Mouse (Mus musculus) embryonic facial prominence, embryonic 10.5 days (tissue): ENCODE measurements around the gene Ppp2r3a. TPM values are rescaled to one million over a fixed set of nuclear protein-coding genes. Genes with fewer than 3 reads are reported as not detected.

Experiments used
- DNase-seq: peaks from one replicate; pipeline ENCODE4 v3.0.0-alpha.2; 2017; ENCODE audit warnings: low spot score
- H3K27ac ChIP-seq: fragments of 300-500 bp; sonication (generic); replicated peaks from 2 replicates; pipeline ENCODE4 v1.5.1; 2016; ENCODE audit warnings: mild to moderate bottlenecking
- H3K27me3 ChIP-seq: fragments of 300-500 bp; sonication (generic); replicated peaks from 2 replicates; pipeline ENCODE4 v1.6.1; 2016; ENCODE audit warnings: low read depth, mild to moderate bottlenecking; ENCODE audit not compliant: poor library complexity, severe bottlenecking
- H3K36me3 ChIP-seq: fragments of 300-500 bp; sonication (generic); replicated peaks from 2 replicates; pipeline ENCODE4 v1.6.1; 2016; ENCODE audit warnings: mild to moderate bottlenecking, moderate library complexity
- H3K4me1 ChIP-seq: fragments of 300-500 bp; sonication (generic); 2 replicates; pipeline ENCODE4 v1.6.1; 2016
- H3K4me3 ChIP-seq: fragments of 300-500 bp; sonication (generic); 2 replicates; pipeline ENCODE4 v1.5.1; 2016; ENCODE audit warnings: mild to moderate bottlenecking, moderate library complexity
- H3K9me3 ChIP-seq: fragments of 300-500 bp; sonication (generic); 2 replicates; pipeline ENCODE4 v1.6.1; 2016; ENCODE audit warnings: mild to moderate bottlenecking
- WGBS: fragments of 180-500 bp; shearing (Covaris S2); methylation state at CpG from one replicate; pipeline ENCODE4 v1.1.7; 2016; 5-methylcytosine and 5-hydroxymethylcytosine counted together
- polyA plus RNA-seq: library from polyadenylated mRNA; unstranded; fragments of >200 nt; fragmentation: Nextera tagmentation; extraction: Ambion mirVana; gene quantifications from 2 replicates; pipeline ENCODE4 v1.2.1, GENCODE M21; 2016

Gene Ppp2r3a
- polyA plus RNA-seq, 1 experiment from 2014 or later = 10.9 TPM

DNA sequence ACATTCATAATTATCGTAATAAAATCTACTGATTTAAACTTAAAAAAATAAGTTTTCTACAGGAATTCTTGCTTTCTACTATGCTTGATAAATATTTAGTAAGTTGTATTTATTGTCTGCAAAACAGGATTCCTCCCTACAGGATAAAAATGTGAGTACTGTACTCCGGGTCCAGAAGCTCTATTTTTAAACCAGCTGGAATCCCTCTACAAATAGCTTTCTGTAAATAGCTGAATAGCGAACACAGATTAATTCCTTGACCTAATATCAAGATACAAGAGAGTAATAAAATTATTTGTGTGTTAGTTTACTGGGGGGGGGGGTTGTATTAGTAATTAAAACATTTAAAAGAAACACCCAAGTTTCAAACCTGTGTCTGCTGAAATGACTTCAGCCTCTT lies 53.3 kb downstream of the Ppp2r3a start:
- no peaks in the 10 kb centered on the region for H3K36me3 ChIP-seq
- H3K4me1 ChIP-seq = peaks cover 3% of the 10 kb centered on the region; the same call in 1 of the 2 replicates
- 92% methylated on average over 3 of the region's 3 CpGs for WGBS
- H3K4me3 ChIP-seq = no peak overlapping the region
- H3K9me3 ChIP-seq = no peaks in the 10 kb centered on the region
- no peaks in the 10 kb centered on the region for H3K27me3 ChIP-seq
- DNase-seq = no peak
- no peak overlapping the region for H3K27ac ChIP-seq

DNA sequence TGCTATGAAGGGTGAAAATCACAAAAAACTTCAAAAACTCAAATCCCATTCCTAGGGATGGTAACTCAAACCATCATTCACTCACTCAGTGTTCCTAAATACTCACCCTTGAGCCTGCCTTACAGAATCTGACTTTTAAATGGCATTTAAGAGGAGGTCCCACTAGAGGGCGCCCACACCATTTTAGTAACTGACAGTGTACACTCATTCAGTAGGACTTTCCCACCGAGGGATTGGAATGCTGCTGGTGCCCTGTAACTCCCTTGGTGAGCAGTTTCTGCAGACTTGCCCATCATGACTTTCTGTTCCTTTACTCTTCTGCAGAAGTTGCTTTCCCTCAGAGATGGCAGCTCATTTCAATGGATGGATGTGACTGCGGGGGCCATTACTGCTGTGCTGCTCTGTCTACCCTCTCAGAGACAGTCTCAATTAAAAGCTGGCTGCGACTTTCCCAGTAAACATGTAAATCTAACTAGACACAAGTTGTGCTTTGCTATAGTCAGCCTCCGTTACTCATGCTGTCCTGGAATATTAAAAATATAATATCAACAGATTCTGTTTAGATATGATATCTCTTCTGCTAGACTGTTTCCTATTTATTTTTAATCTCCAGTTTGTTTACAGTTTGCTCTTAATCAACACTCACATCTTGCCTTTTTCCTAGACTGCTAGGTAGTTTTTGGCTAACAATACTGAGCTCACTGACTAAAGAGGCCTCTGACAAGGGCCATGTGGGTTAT lies 69.5 kb downstream of the Ppp2r3a start:
- H3K4me3 ChIP-seq = no peak overlapping the region
- H3K27ac ChIP-seq = no peak overlapping the region
- peak; percentile 80 for DNase-seq
- peaks cover 35% of the 10 kb centered on the region for H3K36me3 ChIP-seq
- 49% methylated on average over 5 of the region's 5 CpGs for WGBS
- no peaks in the 10 kb centered on the region for H3K9me3 ChIP-seq
- H3K4me1 ChIP-seq = peaks cover 3% of the 10 kb centered on the region; the same call in 1 of the 2 replicates
- no peaks in the 10 kb centered on the region for H3K27me3 ChIP-seq

DNA sequence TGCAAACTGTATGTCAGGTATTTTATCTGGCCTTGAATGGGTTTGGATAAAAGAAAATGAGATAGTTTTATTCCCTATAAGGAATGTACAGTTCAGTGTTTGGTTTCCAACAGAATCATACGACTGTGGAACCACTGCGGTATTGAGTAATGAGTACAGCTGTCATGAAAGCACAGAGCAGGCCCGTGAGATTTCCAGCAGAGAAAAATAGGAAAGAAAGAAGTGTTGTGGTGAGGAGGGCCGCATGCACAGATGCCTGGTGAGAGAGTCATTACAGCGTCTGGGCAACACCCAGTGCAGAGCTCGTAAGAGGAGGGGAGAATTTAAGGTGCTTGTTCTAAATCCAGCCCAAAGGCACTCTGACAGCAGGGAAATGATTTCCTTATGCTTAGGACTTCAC lies 70.3 kb downstream of the Ppp2r3a start:
- H3K27ac ChIP-seq = no peak overlapping the region
- DNase-seq = no peak
- H3K4me1 ChIP-seq = peaks cover 3% of the 10 kb centered on the region; the same call in 1 of the 2 replicates
- no peaks in the 10 kb centered on the region for H3K9me3 ChIP-seq
- peaks cover 42% of the 10 kb centered on the region for H3K36me3 ChIP-seq
- H3K27me3 ChIP-seq = no peaks in the 10 kb centered on the region
- no peak overlapping the region for H3K4me3 ChIP-seq
- 85% methylated on average over 6 of the region's 6 CpGs for WGBS

DNA sequence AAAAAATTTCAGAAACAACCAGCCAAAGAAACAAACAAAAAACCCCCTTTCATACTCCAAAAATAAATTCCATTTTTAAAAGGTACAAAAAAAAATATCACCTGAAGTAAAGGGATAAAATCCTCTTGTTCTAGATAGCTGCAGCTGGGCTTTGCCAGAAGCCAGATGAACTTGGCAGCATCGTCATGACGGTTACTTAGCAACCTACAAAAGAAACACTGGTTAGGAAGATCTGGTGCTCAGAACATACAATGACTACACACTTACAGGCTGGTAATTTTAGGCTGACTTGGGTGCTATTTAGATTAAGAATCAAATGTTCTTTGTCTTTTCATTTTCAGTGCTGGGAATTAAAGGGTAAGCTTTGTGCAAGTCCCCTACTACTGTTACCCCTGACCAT lies 71.4 kb downstream of the Ppp2r3a start:
- Histone ChIP-seq H3K27me3 (no peaks in the 10 kb centered on the region), H3K36me3 (peaks cover 37% of the 10 kb centered on the region), H3K9me3 (no peaks in the 10 kb centered on the region), H3K27ac (no peak overlapping the region), H3K4me1 (peaks cover 3% of the 10 kb centered on the region; the same call in 1 of the 2 replicates), H3K4me3 (no peak overlapping the region)
- DNase-seq = no peak
- WGBS = 91% methylated on average over 2 of the region's 2 CpGs

DNA sequence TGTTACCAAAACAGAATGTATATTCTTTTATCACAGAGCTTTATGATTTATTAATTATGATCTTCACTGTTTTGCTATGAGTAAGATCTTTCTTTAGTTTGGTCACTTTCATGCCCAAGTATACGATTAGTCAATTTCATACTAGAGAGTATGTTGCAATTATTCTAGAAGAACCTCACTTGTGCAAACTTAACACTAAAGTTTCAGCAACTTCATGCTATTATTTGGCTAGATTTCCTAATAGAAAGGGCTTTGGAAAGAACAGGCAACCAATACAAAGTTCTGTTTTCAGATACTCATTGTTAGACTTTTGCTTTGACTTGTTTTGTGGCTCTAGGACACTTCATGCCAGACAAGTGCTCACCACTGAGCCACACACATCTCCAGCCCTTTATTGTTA lies 91.0 kb downstream of the Ppp2r3a start:
- no peak overlapping the region for H3K27ac ChIP-seq
- no peaks in the 10 kb centered on the region for H3K27me3 ChIP-seq
- H3K4me3 ChIP-seq = no peak overlapping the region
- H3K4me1 ChIP-seq = no peaks in the 10 kb centered on the region
- DNase-seq = no peak
- no peaks in the 10 kb centered on the region for H3K9me3 ChIP-seq
- 0 out of 2 replicates have a peak, but pooled peaks cover 7% of the 10 kb centered on the region for H3K36me3 ChIP-seq
- WGBS = 95% methylated on average over 1 of the region's 1 CpGs

DNA sequence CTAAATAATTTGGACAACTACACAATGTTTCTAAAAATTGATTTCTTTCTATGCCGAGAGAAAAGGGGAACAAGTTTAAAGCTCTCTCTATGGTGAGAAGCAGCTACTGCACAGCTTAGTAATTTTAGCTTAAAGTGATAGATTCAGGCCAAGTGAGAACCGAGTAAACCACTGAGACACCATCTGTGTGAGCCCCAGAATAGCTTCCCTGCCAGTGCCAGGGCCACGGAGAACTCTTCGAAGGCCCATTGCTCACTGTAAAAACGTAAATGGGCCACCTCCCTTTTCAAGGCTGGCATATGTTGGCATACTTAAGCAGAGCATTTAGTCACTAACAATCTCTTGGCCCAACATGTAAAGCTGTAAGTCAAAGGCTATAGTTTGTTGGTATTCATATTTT lies 91.5 kb downstream of the Ppp2r3a start:
- H3K27ac ChIP-seq = no peak overlapping the region
- DNase-seq = no peak
- 79% methylated on average over 5 of the region's 5 CpGs for WGBS
- H3K4me1 ChIP-seq = no peaks in the 10 kb centered on the region
- no peak overlapping the region for H3K4me3 ChIP-seq
- H3K36me3 ChIP-seq = 0 out of 2 replicates have a peak, but pooled peaks cover 7% of the 10 kb centered on the region
- H3K9me3 ChIP-seq = no peaks in the 10 kb centered on the region
- H3K27me3 ChIP-seq = no peaks in the 10 kb centered on the region

DNA sequence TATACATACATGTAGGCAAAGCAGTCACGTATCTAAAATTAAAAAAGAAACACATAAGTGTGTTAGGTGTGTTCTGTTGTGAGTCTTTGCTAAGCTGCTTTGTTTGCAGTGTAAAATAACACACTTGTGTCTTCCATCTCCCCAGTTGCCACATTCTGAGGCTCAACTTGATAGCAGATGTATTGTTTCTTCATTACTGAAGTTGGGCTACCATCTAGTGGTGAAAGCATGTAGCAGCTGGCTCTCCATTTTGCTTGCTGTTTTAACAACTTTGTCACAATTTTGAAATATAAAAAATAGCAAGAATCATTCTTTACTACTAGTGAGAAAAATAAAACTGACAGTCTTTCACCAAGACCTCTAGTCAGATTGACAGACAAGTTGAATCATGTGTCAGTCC lies 92.2 kb downstream of the Ppp2r3a start:
- no peaks in the 10 kb centered on the region for H3K27me3 ChIP-seq
- no peak for DNase-seq
- WGBS = 89% methylated on average over 1 of the region's 1 CpGs
- H3K36me3 ChIP-seq = 0 out of 2 replicates have a peak, but pooled peaks cover 7% of the 10 kb centered on the region
- no peaks in the 10 kb centered on the region for H3K9me3 ChIP-seq
- no peak overlapping the region for H3K27ac ChIP-seq
- no peak overlapping the region for H3K4me3 ChIP-seq
- H3K4me1 ChIP-seq = no peaks in the 10 kb centered on the region

DNA sequence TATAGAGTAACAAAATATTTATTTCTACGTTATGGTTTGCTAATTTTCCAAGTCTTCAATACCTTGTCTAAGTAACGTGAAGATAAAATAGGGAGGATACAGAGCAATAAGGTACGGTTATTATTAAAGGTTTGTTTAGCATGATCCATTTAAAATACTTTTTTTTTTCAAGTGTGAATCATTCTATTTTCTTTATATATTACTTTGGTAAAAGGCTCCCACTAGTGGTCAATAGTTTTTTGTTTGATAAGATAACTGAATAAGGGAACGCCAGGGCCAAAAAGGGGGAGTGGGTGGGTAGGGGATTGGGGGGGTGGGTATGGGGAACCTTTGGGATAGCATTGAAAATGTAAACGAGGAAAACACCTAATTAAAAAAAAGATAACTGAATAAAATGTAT lies 98.7 kb downstream of the Ppp2r3a start:
- WGBS = 84% methylated on average over 5 of the region's 5 CpGs
- no peak overlapping the region for H3K27ac ChIP-seq
- H3K4me1 ChIP-seq = no peaks in the 10 kb centered on the region
- no peaks in the 10 kb centered on the region for H3K9me3 ChIP-seq
- H3K4me3 ChIP-seq = no peak overlapping the region
- no peak for DNase-seq
- H3K27me3 ChIP-seq = no peaks in the 10 kb centered on the region
- H3K36me3 ChIP-seq = peaks cover 17% of the 10 kb centered on the region

DNA sequence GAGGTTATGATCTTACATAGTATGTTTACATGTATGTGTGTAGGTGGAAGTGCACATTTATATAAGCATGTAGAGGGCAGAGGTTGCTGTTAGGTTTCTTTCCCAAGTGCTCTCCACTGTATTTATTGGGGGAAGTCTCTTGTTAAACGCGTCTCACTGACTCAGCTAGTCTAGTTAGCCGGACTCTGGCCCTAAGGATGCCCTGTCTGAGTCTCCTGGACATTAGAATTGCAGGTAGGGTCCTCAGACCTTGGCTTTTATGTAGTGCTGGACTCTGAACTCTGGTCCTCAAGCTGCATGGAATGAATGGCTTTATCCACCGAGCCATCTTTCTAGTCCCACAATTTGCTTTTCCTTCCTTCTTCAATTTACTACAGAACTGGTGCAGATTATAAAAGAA lies 108.0 kb downstream of the Ppp2r3a start:
- H3K9me3 ChIP-seq = 0 out of 2 replicates have a peak, but pooled peaks cover 3% of the 10 kb centered on the region
- no peaks in the 10 kb centered on the region for H3K27me3 ChIP-seq
- WGBS = 89% methylated on average over 4 of the region's 4 CpGs
- peaks cover 50% of the 10 kb centered on the region for H3K36me3 ChIP-seq
- H3K27ac ChIP-seq = no peak overlapping the region
- no peak for DNase-seq
- H3K4me3 ChIP-seq = no peak overlapping the region
- no peaks in the 10 kb centered on the region for H3K4me1 ChIP-seq

DNA sequence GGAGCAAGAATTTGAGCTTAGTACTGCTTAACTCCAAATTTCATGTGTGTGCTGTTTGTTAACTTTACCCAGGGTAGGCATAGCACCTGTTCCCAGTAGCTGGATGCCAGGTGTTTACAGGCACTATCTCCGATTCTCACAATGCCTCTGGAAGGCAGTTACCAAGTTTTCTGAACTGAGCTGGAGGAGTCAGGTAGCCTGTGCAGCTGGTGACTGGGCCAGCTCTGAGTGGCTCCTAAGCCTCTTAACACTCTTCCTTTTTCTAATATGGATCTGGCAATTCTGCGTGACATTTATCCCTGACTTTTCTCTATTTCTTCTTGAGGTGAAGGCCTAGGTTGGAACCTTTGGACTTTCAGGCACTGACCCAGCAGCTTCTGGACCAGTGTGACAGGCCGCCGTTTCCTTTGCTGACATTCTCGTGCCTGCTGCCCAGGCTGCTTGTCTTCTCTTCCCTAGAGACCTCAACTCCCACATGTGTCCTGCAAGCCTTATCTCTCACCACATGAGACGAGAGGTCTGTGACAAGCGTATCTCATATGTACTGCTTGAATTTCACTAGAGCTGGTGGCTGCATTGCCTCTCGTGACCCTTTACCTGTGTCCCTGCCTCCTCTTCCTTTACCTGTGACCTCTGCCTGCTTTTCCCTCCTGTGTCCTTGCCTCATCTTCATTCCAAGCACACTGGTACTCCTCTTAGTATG lies 137.3 kb downstream of the Ppp2r3a start:
- H3K27me3 ChIP-seq = no peaks in the 10 kb centered on the region
- H3K27ac ChIP-seq = no peak overlapping the region

DNA sequence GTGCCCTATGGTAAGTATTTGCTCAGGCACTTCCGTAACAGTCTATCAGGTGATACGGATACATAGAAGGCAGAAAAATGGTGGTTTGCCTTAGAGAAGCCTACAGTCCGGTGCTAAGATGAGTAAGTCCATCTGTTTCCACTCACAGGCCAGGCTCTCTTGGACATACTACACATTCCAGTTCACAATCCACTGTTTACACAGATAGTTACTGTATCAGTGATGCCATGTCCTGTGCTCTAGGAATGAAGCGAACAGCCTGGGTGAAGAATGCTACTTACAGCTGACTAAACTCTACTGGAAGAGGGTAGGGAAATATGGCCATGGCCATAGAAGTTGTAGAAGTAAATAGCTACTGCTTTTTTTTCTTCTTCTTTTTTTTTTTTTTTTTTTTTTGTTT lies 138.3 kb downstream of the Ppp2r3a start:
- no peak for DNase-seq
- Histone ChIP-seq H3K9me3 (no peaks in the 10 kb centered on the region), H3K4me3 (no peak overlapping the region), H3K27me3 (no peaks in the 10 kb centered on the region), H3K27ac (no peak overlapping the region), H3K36me3 (peaks cover 17% of the 10 kb centered on the region), H3K4me1 (no peaks in the 10 kb centered on the region)
- 82% methylated on average over 4 of the region's 4 CpGs for WGBS

More for the DNA sequence above, 137.3 kb downstream of the Ppp2r3a start:
- Histone ChIP-seq H3K4me3 (no peak overlapping the region), H3K9me3 (no peaks in the 10 kb centered on the region), H3K36me3 (peaks cover 17% of the 10 kb centered on the region), H3K4me1 (no peaks in the 10 kb centered on the region)
- DNase-seq = no peak
- 87% methylated on average over 8 of the region's 8 CpGs for WGBS

DNA sequence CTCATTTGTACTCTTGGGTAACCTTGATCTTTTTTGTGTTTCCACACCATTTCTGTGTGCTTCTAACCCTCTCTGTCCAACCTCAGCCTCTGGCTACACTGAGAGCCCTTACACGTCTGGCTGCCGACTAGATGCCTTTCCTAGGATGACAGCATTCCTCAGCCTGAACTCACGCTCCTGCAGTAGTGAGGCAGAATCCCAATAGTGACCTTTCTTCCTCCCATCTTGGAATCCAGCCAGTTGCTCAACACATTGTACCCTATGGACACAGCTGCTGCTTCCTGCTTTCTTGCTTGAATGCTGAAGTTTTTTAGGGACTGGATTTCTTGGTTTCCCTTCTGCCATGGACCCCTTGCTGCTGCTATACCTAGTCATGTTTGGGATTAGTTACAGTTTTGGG lies 141.6 kb downstream of the Ppp2r3a start:
- Histone ChIP-seq H3K27me3 (no peaks in the 10 kb centered on the region), H3K4me1 (no peaks in the 10 kb centered on the region), H3K9me3 (no peaks in the 10 kb centered on the region), H3K4me3 (no peak overlapping the region), H3K36me3 (peaks cover 28% of the 10 kb centered on the region), H3K27ac (no peak overlapping the region)
- 69% methylated on average over 3 of the region's 3 CpGs for WGBS
- DNase-seq = no peak

DNA sequence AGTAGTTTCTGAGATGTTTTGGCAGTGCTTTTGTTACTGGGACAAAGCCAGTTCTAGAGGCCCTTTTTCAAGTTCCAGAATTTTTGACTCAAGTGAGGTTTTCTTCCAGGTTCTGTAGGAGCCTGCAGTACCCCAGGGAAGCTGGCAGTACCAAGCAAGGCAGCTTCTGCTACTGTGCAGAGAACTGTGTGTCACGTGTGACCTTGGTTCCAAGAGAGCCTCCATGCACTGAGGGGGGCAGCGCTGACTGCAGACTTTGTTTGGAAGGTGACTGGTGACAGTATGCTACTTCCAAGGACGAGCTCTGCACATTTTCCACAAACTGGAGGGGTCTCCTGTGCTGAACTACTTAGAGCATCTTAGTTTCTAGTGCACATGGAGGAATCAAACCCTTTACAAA lies 144.2 kb downstream of the Ppp2r3a start:
- H3K4me3 ChIP-seq = no peak overlapping the region
- H3K27me3 ChIP-seq = no peaks in the 10 kb centered on the region
- H3K4me1 ChIP-seq = no peaks in the 10 kb centered on the region
- peaks cover 31% of the 10 kb centered on the region for H3K36me3 ChIP-seq
- no peak for DNase-seq
- no peaks in the 10 kb centered on the region for H3K9me3 ChIP-seq
- WGBS = 79% methylated on average over 3 of the region's 3 CpGs
- H3K27ac ChIP-seq = no peak overlapping the region
